Mouse (Mus musculus): ENCODE data around the gene Ifitm5.

- TF ChIP-seq CTCF (IDR thresholded peaks at IDR 0.05; ENCODE audit: extremely low read depth, insufficient read depth, insufficient read length, insufficient replicate concordance) (no peak), POLR2A (IDR thresholded peaks at IDR 0.05; ENCODE audit: low read depth, low read length) (no peak)
Measured at GRCm38 (mm10) chr7:140912293-140912692, 37.8 kb downstream of the Ifitm5 start.
